Mouse (Mus musculus): ENCODE measurements around the gene Snrpa1. TPM values are rescaled to one million over a fixed set of nuclear protein-coding genes. Genes with fewer than 3 reads are reported as not detected.

Snrpa1 gene
- 10 to 100 TPM; 15.2 to 22.4 TPM for total RNA-seq (2021)
- long read RNA-seq, experiment 1, transcript Snrpa1-206 (9 exons, 1,248 nt), result major isoform, 16 of 23 reads
- long read RNA-seq, experiment 1, partial matches to known transcripts, result 3 of 23 reads
- long read RNA-seq, experiment 1, other reads (novel, unspliced or antisense), result 3 of 23 reads
- long read RNA-seq, experiment 2, transcript Snrpa1-206 (9 exons, 1,248 nt), result major isoform, 19 of 25 reads
- long read RNA-seq, experiment 2, partial matches to known transcripts, result 0 of 25 reads
- long read RNA-seq, experiment 2, other reads (novel, unspliced or antisense), result 4 of 25 reads

- Histone ChIP-seq H3K4me3 (peak within 1 kb of the TSS; percentile 99), H3K27ac (peak within 1 kb of the TSS; percentile 95)
- intact Hi-C loops (cut with DNase I), result no loop called here
- no peak for TF ChIP-seq CTCF (IDR thresholded peaks at IDR 0.05)
- DNase-seq, result no peak
These were observed at the start of gene Snrpa1 for GRCm38 (mm10) chr7:66058703-66059102. Snrpa1 (plus strand) TSS chr7:66059003.

- intact Hi-C loops (cut with DNase I), result no loop called here
- DNase-seq, result no peak
- no peak for TF ChIP-seq CTCF (IDR thresholded peaks at IDR 0.05)
- Histone ChIP-seq H3K27ac (no peak overlapping the region), H3K4me3 (no peak overlapping the region)
These were observed 48.3 kb upstream of the Snrpa1 start for GRCm38 (mm10) chr7:66010518-66010917.

GRCm38 (mm10) chr7:66027747-66028146, 31.1 kb upstream of the Snrpa1 start:
- TF ChIP-seq CTCF (IDR thresholded peaks at IDR 0.05), result peak; percentile 44
- no peak overlapping the region for H3K4me3 ChIP-seq
- no peak for DNase-seq
- intact Hi-C loops (cut with DNase I), result no loop called here
- H3K27ac ChIP-seq, result no peak overlapping the region

GRCm38 (mm10) chr7:66028766-66029512, 29.9 kb upstream of the Snrpa1 start:
- DNase-seq, result peak; percentile 54
- intact Hi-C loops (cut with DNase I), result no loop called here
- no peak overlapping the region for H3K4me3 ChIP-seq
- no peak for TF ChIP-seq CTCF (IDR thresholded peaks at IDR 0.05)
- H3K27ac ChIP-seq, result no peak overlapping the region

- no peak overlapping the region for H3K27ac ChIP-seq
- TF ChIP-seq CTCF (IDR thresholded peaks at IDR 0.05), result no peak
- DNase-seq, result no peak
- no peak overlapping the region for H3K4me3 ChIP-seq
- intact Hi-C loops (cut with DNase I), result no loop called here
These were observed 22.0 kb upstream of the Snrpa1 start for GRCm38 (mm10) chr7:66036809-66037208.

- intact Hi-C loops (cut with DNase I), result no loop called here
- peak; percentile 35 for DNase-seq
- TF ChIP-seq CTCF (IDR thresholded peaks at IDR 0.05), result no peak
- Histone ChIP-seq H3K4me3 (no peak overlapping the region), H3K27ac (no peak overlapping the region)
These were observed 20.5 kb upstream of the Snrpa1 start for GRCm38 (mm10) chr7:66038261-66038660.

GRCm38 (mm10) chr7:66038730-66039129, 20.1 kb upstream of the Snrpa1 start:
- no peak for DNase-seq
- TF ChIP-seq CTCF (IDR thresholded peaks at IDR 0.05), result no peak
- Histone ChIP-seq H3K27ac (no peak overlapping the region), H3K4me3 (no peak overlapping the region)
- intact Hi-C loops (cut with DNase I), result no loop called here

GRCm38 (mm10) chr7:66040026-66040814, 18.6 kb upstream of the Snrpa1 start:
- Histone ChIP-seq H3K4me3 (no peak overlapping the region), H3K27ac (no peak overlapping the region)
- intact Hi-C loops (cut with DNase I), result no loop called here
- DNase-seq, result no peak
- no peak for TF ChIP-seq CTCF (IDR thresholded peaks at IDR 0.05)

GRCm38 (mm10) chr7:66043552-66044459, 15.0 kb upstream of the Snrpa1 start, which contains the start of gene Gm45213:
Gm45213 (plus strand) TSS chr7:66043602.
- intact Hi-C loops (cut with DNase I), result no loop called here

GRCm38 (mm10) chr7:66044617-66045016, 14.2 kb upstream of the Snrpa1 start:
- TF ChIP-seq CTCF (IDR thresholded peaks at IDR 0.05), result no peak
- H3K4me3 ChIP-seq, result no peak overlapping the region
- DNase-seq, result no peak
- H3K27ac ChIP-seq, result no peak overlapping the region
- intact Hi-C loops (cut with DNase I), result no loop called here

More at GRCm38 (mm10) chr7:66043552-66044459, 15.0 kb upstream of the Snrpa1 start, which contains the start of gene Gm45213:
- H3K4me3 ChIP-seq, result no peak within 1 kb of the TSS
- TF ChIP-seq CTCF (IDR thresholded peaks at IDR 0.05), result no peak
- no peak within 1 kb of the TSS for H3K27ac ChIP-seq
- DNase-seq, result no peak

GRCm38 (mm10) chr7:66046921-66047918, 11.6 kb upstream of the Snrpa1 start:
- no peak overlapping the region for H3K4me3 ChIP-seq
- no peak for DNase-seq
- intact Hi-C loops (cut with DNase I), result no loop called here
- TF ChIP-seq CTCF (IDR thresholded peaks at IDR 0.05), result no peak
- H3K27ac ChIP-seq, result no peak overlapping the region

Measured in gastrocnemius, adult 2 months (tissue).